Mouse (Mus musculus) fibroblast of lung, adult 2 months (primary cell): Measurements from ENCODE around the gene Lepr.

ENCODE experiments used
- DNase-seq: peaks from one replicate; pipeline ENCODE4 v3.0.0-alpha.2; 2011; ENCODE audit warnings: low read depth

Gene Lepr

DNA sequence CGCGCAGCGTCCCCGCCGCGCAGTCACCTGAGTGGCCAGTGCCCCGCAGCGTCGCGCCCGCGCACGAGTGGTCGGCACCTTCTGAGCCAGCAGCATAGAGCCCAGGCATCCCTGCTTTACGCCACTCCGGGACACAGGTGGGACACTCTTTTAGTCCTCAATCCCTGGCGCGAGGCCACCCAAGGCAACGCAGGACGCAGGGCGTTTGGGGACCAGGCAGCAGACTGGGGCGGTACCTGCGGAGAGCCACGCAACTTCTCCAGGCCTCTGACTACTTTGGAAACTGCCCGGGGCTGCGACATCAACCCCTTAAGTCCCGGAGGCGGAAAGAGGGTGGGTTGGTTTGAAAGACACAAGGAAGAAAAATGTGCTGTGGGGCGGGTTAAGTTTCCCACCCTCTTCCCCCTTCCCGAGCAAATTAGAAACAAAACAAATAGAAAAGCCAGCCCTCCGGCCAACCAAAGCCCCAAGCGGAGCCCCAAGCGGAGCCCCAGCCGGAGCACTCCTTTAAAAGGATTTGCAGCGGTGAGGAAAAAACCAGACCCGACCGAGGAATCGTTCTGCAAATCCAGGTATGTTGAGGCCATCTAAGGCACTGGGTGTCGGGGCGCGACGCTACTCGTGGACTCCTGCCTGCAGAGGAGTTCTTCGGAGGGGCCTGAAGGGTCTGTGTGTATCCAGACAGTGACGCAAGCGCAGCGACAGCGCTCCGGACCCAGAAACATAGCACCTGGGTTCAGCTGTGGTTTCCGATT lies at the start of gene Lepr:
Gene Lepr (plus strand): TSS at position 38 of the 755 bp plus-strand sequence.
- DNase-seq = no peak

DNA sequence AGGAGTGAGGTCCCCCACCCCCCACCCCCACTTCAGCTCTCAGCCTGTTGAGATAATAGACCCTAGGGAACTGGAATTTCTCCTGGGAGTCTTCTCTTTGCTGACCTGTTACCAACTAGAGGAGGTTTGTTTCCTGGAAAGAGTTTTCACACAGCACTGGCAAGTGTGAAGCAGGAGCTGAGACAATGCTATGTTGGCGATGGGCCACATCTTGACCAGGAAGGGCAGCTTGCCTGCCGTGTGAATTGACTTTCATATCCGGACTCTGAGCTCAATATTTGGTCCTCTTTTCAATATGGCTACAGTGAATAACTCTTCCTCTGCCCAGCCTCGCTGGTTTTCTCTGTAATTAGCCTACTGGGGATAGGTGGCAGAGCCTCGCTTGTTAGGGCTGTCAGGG lies 48.0 kb upstream of the Lepr start:
- no peak for DNase-seq

DNA sequence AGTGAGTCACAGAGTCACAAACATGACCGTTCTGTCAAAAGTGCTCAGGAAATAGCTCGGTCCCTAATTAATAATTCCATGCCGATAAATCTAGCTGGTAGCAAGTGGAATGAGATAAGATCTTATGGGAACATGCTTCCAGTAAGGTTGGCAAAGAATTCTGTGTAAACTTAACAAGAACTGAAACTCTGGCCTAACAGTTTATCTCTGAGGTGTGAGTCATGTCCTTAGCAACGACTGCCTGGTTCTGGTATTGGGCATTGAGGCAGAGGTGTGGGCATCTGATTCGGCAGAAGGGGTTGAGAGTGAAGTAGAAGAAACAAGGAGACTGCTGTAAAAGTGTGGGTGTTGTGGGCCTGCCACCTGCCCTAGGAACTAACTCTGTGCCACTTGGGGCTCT lies 47.4 kb upstream of the Lepr start:
- no peak for DNase-seq

GRCm38 (mm10) chr4:101674790-101675189 lies 42.4 kb upstream of the Lepr start:
- no peak for DNase-seq

- peak; percentile 34 for DNase-seq
These were observed 41.5 kb upstream of the Lepr start for GRCm38 (mm10) chr4:101675726-101676125.

DNA sequence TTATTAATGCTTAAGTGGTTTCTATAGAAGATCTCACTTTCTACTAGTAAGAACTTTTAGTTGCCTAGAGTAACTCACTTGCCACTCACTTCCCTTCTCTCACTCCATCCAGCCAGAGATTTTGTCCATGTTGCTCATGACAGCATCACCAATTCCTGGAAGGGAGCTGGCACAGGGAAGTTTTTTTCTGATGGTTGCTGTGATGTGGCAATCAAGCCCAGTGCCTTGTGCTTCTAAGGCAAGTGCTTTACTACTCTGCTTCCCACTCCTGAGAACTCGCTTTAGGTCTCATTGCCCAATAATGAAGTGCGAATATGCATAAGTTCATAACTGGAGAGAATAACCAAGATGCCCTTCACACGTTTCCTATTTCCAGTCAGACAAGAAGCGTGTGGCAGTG lies 34.6 kb upstream of the Lepr start:
- DNase-seq = no peak

- DNase-seq = no peak
These were observed 34.1 kb upstream of the Lepr start for GRCm38 (mm10) chr4:101683086-101683485.

GRCm38 (mm10) chr4:101684821-101685220 lies 32.4 kb upstream of the Lepr start:
- no peak for DNase-seq

GRCm38 (mm10) chr4:101686227-101686810 lies 30.9 kb upstream of the Lepr start:
- no peak for DNase-seq

DNA sequence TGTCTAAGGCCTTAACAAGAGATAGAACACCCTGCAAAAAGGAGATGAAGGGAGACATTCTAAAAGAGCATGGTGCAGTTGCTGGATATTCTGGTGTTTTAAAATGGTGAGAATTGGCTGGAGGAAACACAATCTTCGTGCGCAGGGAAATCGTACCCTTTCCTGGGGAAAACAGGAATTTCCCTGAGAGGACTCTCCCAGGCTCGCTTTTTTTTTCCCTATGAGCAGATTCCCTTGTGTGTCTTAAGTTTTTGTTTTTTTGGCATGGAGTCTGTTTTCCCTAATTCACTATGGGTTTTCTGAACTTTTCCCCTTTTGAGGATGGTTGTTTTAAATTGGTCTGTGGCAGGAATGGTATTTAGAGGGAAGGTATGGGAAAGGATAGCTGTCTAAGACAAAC lies 28.0 kb upstream of the Lepr start:
- no peak for DNase-seq

DNA sequence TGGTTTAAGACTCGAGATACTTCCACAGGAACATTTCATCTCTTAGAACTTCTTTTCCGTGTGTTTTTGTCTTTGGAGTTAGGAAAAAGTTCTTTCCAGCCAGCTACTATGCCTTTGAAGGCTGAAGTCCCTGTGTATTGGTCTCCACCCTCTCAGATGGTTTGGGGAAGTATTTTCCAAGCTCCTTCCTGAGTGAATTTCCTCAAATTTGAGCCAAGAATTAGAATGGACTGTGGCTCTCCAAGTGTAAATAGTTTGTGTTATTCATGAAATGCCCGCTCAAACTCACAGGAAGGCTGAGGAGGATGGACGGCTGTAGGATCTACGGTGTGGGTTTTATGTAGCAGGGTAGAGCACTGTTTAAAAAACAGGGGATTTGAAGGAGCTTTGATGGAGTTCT lies 27.6 kb upstream of the Lepr start:
- DNase-seq = no peak

GRCm38 (mm10) chr4:101692892-101693291 lies 24.3 kb upstream of the Lepr start:
- DNase-seq = no peak

GRCm38 (mm10) chr4:101694529-101694928 lies 22.7 kb upstream of the Lepr start:
- no peak for DNase-seq

GRCm38 (mm10) chr4:101697236-101697635 lies 20.0 kb upstream of the Lepr start:
- DNase-seq = no peak

GRCm38 (mm10) chr4:101699423-101699822 lies 17.8 kb upstream of the Lepr start:
- no peak for DNase-seq

- DNase-seq = no peak
These were observed 16.1 kb upstream of the Lepr start for GRCm38 (mm10) chr4:101700892-101701640.

DNA sequence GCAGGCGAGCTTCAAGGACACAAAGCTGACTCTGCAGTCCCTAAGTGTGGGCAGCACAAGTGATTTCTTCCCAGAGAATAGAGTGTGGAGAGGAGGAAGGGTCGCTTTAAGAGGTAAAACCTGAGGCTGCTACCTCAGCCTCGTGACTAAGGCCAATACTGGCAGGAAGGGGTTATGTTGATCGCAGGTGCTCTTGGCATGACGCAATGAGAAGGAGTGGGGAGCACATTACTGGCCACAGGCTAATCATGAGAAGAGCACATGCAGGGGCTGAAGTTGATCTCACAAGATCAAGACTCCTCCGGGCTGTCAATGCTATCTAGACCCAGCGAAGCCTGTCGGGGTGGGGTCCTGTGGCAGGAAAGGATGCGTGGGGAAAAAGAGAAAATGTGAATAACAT lies 11.9 kb upstream of the Lepr start:
- no peak for DNase-seq

DNA sequence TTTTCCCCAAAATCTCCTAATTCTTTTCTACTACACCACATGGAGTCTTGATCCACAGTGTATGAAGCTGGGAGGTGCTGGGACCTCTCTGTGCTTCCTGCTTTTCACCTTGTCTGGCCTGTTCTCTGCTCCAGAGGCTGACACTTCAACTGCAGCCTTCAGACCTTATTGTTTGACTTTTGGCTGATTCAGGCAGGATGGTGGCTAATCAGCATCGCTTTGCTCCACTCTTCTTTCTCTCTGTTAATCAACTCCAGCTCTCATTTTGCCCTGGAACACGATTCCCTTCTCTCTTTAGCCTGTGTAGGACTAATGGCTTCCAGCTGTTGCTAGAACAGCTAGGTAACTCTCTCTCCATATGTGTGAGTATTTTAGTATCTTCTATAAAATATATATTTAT lies 10.0 kb upstream of the Lepr start:
- DNase-seq = no peak

GRCm38 (mm10) chr4:101707953-101708352 lies 9.3 kb upstream of the Lepr start:
- no peak for DNase-seq

DNA sequence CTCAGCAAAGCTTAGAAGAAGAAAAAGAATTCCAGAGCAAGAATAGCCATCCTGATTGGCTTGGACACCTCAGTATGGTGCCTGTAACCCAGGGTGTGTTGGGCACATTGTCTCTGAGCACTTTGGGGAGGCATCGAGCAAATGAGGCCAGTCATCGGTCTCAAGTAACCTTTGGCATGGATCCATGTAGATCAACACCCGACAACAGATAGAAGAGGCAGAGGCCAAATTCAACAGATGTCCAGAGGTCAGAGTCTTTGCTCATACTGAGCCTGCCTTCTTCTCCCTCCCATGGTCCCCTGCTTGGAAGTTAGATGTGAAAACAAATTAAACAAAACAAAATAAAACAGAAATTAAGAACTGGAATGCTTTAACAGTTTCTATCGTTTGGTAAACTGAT lies 6.8 kb upstream of the Lepr start:
- no peak for DNase-seq

- DNase-seq = no peak
These were observed 6.1 kb upstream of the Lepr start for GRCm38 (mm10) chr4:101711100-101711499.

DNA sequence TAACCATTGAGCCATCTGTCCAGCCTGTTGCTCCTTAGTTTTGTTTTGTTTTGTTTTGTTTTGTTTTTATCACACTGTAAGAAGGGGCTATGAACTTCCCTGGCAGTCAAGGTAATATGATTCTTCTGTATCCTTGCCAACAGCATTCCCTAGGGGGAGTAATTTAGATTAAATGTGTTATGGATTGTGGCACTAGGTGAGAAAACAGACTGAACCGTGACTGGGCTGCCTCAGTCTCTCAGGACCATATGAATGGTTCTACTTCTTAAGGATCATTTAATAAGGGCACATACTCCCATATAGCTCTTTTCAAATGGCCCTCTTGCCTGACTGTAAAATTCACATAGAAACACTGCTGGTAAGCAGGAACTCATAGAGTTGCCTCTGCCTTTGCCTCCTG lies 4.6 kb upstream of the Lepr start:
- DNase-seq = no peak

GRCm38 (mm10) chr4:101715302-101715701 lies 1.9 kb upstream of the Lepr start:
- no peak for DNase-seq
